Mouse (Mus musculus): Measurements from ENCODE around the gene Efna4.

Gene Efna4

GRCm38 (mm10) chr3:89361675-89362074 is 23.8 kb upstream of the Efna4 start, which contains the start of gene Dcst2:
Dcst2 (plus strand) TSS chr3:89361975.
- no peak for DNase-seq

DNA sequence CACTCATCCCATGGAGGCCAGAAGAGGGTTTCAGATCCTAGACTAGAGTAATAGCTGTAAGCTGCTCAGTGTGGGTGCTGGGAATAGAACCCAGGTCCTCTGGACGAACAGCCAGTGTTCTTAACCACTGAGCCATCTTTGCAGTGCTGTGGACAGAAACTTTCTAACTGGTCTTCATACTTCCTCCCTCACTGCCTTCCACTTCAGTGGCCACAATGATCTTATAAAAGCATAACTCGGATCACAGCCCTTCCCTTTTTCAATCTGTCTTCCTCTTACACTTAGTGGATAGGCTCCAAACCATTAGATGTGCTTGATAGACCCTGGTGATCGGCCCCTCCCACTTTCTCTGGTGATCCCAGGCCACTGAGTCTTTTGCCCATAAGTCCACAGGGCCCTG is 22.4 kb upstream of the Efna4 start:
- no peak for DNase-seq

GRCm38 (mm10) chr3:89359630-89360029 is 21.8 kb upstream of the Efna4 start:
- DNase-seq: no peak

DNA sequence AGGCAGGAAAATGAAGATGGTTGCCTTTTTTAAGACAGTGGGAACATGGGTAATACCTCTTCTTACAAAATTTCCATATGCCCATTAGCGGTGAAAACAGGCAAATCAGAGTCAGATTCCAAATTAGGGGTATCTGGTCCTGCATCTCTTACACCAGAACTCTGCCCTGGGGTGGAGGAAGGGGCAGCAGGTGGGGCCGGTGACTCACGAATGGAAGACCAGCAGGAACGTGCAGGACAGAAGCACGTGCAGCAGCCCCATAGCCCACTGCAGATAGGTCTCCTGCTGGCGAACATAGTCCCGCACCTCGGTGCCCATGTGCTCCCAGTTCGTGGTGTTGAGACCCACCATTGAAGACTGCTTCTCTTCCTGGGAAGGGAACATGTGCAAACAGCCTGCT is 18.2 kb upstream of the Efna4 start:
- DNase-seq: no peak

DNA sequence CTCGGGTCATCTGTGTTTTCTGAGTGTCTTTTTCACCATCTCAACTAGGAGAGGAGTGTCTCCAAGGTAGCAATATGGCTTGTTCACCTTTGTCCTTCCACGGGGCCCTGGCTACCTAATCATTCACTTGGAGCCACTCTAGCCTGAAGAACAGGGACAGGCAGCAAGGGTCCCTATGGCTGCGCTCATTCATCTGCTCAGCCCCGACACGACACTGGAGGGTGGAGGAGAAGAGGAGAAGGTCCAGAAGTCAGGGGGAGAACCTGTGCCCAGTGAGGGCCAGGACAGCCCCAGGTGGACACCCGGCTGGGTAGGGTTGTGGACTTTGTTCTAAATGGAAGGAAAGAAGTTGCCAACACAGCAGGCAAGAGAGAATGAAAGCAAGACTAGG is 17.7 kb upstream of the Efna4 start:
- DNase-seq: no peak

DNA sequence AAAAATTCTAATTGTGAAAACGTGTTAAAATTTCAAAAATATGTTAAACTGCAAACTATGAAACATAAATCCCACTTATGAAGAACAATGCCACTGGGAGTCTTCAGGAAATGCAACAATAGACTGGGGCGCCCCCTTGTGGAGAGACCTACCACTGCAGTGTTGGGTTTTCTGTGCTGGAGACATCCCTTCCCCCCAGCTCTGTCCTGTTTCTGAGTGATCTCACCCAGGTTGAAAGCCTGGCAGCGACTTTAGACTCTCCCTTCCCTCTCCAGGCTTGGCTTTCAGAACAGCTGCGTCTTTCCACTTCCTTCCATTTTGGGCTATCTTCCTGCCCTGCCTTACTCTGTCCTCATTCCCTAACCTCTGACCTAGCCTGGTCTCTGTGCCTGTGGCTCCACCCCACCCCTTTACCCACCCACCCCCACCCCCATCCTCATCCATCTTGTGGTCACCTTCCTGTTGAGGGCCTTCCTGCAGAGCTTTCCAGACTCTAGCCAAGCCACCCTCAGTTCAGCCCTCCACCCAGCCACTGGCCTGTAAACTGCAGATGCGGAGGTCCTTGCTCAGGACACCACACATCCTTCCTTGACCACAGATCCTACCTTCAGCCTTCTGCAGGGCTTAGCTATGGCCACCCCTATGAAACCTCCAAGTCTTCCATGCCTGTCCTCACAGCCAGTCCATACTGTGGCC is 17.1 kb upstream of the Efna4 start:
- peak; percentile 90 to 92 for DNase-seq

GRCm38 (mm10) chr3:89351271-89351670 is 13.4 kb upstream of the Efna4 start:
- no peak for DNase-seq

DNA sequence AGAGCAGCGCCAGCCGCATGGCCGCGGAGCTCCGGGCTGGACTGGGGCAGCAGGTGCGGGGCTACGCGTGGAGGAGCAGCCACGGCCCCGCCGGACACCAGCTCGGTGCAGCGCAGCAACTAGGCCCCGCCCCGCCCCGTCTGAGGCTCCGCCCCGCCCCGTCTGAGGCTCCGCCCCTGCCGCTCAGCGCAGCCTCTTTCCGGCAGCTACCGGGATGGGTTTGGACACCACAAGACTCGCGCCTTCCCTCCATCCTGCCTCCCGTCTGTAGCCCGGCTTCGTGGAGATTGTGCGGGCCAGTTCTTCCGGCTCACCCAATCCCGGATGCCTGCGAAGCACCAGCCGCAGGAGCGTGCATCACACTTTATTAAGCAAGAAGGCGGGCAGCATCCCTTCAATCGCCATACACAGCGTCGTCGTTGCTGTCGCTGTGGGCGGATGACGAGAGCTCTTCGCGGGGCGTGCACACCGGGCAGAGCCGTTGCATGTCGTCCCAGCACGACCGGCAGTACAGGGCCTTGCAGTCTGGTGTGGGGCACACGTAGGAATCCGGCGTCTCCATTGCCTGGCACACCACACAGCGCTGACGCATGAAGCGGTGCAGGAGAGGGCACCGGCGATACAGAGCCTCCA is 12.2 kb upstream of the Efna4 start, which contains the start of gene Adam15:
Adam15 (minus strand) TSS at position 128 of the 633 bp plus-strand sequence.
- peak; percentile 91 to 95 for DNase-seq

DNA sequence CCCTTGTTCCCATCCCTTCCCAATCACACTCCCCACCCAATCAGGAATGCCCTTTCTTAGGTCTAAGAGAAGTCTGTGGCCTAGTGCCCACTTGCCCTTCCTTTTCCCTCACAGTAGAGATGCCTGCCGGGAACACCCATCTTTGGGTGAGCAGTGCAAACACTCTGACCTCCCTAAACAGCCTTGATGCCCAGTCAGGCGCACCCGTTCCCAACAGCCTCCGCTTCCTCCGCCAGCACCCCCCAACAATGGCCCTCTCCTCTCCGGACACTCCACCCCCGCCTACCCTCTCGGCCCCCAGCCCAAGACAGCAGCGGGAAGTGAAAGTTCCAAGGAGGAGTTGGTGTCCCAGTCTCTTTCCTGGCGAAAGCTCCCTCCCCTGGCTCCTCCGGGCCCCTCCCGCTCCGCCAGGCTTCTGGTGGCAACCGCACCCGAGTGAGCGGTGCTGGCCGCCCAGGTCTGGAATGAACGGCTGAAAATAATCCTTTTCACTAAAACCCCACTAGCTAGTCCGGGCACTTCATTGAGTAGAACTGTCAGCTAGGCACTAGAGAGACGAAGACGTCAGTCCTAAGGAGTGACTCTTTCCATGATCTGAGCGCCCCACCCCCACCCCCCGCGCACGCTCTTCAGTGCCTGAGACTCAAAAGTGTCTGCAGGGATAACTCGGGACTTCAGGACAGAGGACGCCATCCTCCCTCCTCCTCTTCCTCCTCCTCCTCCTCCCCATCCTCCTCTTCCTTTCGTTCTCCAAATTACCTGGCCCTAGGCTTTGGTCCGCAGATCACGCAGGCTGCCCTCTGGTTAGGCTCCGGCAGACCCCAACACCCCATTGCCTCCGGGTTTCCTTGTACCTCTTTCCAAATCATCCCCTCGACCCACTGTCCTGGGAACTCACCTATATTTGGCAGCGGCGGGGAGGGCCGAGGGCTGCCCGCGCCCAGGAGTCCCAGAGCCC is 11.4 kb upstream of the Efna4 start:
- peak; percentile 26 to 40 for DNase-seq

DNA sequence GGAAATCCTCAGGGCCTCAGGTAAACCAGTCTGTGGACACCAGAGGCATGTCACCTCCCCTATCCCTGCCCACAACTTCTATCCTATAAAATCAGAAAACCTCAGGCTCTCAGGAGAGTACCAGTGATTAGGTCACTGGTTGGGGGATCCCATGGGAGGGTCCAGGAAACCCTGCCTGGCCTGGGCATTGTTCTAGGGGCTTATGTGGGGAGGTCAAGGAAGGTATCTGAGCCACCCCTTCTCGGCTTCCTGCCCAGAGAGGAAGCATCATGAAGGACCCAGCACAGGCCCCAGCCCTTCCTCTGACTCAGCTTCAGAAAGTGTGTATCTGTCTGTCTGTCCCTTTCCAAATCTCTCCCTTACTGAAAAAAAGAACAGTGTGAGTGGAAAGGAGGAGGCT is 10.1 kb upstream of the Efna4 start:
- no peak for DNase-seq

GRCm38 (mm10) chr3:89346815-89347540 is 9.2 kb upstream of the Efna4 start:
- no peak for DNase-seq

- no peak for DNase-seq
These were observed 5.5 kb upstream of the Efna4 start for GRCm38 (mm10) chr3:89343279-89343678.

GRCm38 (mm10) chr3:89341794-89342193 is 4.0 kb upstream of the Efna4 start:
- no peak for DNase-seq

- peak; percentile 75 to 76 for DNase-seq
These were observed 2.6 kb upstream of the Efna4 start for GRCm38 (mm10) chr3:89340465-89340864.

DNA sequence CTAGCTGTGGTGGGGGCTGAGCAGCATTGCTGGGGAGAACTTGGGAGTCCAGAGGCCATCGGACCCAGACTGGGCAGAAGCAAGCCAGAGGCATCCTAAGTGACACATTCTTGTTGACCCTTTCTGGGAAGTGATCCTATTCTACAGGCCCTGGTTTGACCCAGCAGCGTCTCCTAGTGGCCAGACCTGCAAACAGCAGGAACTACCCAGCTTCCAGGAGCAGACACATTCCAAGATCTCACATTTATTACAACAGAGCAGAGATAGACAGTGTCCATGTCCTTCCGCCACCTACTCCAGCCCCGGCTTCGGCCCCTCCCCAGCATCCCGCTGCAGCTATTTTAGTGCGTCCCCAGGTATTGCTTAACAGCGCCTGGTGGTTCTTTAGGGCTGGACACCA is 1.6 kb upstream of the Efna4 start:
- DNase-seq: peak; percentile 59 to 62

- DNase-seq: no peak
These were observed 637 bp downstream of the Efna4 start for GRCm38 (mm10) chr3:89337062-89337720.

- no peak for DNase-seq
These were observed 1.3 kb downstream of the Efna4 start for GRCm38 (mm10) chr3:89336529-89336928.

DNA sequence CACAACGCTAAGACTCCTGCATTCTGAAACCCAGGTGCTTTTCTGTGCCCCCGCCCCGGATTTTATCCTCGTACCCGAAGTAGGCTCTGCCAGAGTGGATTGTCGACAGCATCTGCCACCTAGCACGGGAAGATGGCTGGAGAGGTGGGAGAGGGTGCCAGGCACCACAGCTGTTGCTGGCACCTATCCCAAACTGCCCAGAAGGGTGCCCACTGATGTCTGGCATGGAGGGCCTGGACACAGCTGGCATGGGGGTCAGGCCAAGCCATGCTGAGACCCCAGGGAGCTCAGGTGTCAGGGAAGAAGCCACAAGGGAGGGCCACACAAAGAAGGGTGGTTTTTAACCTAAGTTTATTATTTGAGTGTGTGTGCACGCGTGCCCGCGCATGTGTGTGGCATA is 4.8 kb downstream of the Efna4 start:
- no peak for DNase-seq

DNA sequence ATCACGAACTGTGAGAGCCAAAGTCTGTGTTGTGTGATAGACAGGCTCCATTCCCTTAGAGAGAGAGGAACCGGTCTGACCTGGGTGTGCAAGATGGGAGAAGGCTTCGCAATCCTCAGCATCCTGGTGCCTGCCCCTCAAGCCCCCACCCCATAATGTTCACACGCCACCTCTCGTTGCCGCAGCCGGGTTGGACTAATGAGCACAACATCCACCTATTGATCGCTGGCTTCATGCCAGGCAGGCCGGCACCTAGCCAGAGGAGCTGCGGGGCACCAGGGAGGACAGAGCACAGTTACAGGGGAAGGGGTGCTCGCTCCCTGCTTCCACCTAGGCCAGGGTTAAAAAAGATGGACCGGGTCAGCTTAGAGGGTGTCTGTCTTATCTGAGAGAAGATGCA is 5.4 kb downstream of the Efna4 start:
- no peak for DNase-seq

- no peak for DNase-seq
These were observed 5.8 kb downstream of the Efna4 start for GRCm38 (mm10) chr3:89332013-89332412.

DNA sequence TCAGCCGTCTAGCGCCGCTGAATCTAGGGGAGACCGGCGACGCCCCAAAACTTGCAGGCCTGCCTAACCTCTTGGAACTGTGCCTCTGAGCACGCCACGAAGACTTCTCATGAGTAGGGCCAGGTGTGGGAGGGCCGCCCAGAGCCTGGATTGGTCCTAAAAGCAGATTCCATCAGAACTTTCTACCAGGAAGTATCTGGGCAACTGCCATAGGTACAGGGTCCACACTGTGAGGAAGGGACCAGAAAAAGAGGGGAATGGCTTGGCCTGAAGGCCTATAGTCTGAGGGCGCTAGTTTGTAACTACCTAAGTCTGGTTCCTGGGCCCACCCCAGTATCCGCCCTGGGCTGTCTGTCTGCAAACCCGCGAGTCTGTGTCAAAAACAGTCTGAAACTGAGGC is 6.3 kb downstream of the Efna4 start:
- no peak for DNase-seq

DNA sequence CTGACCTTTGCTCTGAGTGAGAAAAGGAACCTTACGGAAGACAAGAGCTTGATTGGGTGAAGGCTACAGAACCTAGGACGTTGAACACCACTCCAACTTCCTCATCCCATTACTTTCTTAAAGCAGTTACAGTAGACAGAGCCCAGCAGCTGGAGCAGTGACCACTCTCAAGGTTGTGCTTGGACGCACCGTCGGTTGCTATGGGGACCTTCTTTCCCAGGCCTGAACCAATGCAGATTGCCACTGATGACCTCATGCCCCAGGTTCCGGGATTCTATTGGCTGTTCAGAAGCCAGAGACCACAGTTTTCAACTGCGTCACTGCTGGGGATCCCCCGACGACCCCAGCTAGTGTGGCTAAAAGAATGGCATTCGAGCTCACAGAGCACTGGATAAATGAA is 6.9 kb downstream of the Efna4 start:
- no peak for DNase-seq
